Mouse (Mus musculus) heart, adult 2 months (tissue): ENCODE results near the gene Kdm2a. TPM values are rescaled to one million over a fixed set of nuclear protein-coding genes. Genes with fewer than 3 reads are reported as not detected.
"Not testable (repeated sequence)": the region's sequence is repeated elsewhere in the genome, so short reads cannot be mapped to it uniquely, and the experiment has no call there.

Experiments
- DNase-seq, 2 experiments: peaks; one replicate each; pipeline ENCODE4 v3.0.0; 2021
- H3K27ac ChIP-seq: fragments of 200-600 bp; 2 replicates; pipeline ENCODE4 v1.8.1; 2022
- H3K27me3 ChIP-seq: fragments of 200-500 bp; 2 replicates; pipeline ENCODE4 v1.6.1; 2012; ENCODE audit warnings: mild to moderate bottlenecking, low read length, inconsistent platforms, mixed read lengths; ENCODE audit not compliant: control insufficient read depth, insufficient read depth
- H3K36me3 ChIP-seq: fragments of 200-500 bp; 2 replicates; pipeline ENCODE4 v1.6.1; 2012; ENCODE audit warnings: low read length, inconsistent platforms; ENCODE audit not compliant: control insufficient read depth, insufficient read depth
- H3K4me1 ChIP-seq: fragments of 200-500 bp; 2 replicates; pipeline ENCODE4 v1.6.1; 2011; ENCODE audit warnings: low read length; ENCODE audit not compliant: control insufficient read depth, insufficient read depth
- H3K4me3 ChIP-seq: fragments of 200-600 bp; 2 replicates; pipeline ENCODE4 v1.8.1; 2022
- H3K79me2 ChIP-seq: fragments of 200-500 bp; replicated peaks from 2 replicates; pipeline ENCODE4 v1.6.1; 2012; ENCODE audit warnings: mild to moderate bottlenecking, inconsistent platforms, low read length, moderate library complexity, mixed read lengths; ENCODE audit not compliant: control insufficient read depth, insufficient read depth
- H3K9ac ChIP-seq: fragments of 200-500 bp; 2 replicates; pipeline ENCODE4 v1.6.1; 2012; ENCODE audit warnings: low read depth, mild to moderate bottlenecking, control low read depth, inconsistent platforms, low read length, mixed read lengths
- CTCF ChIP-seq: fragments of 200-600 bp; IDR thresholded peaks from 2 replicates; pipeline ENCODE4 v1.8.1; 2022; ENCODE audit warnings: antibody characterized with exemption, mild to moderate bottlenecking, moderate library complexity
- EP300 ChIP-seq: fragments of 200-500 bp; IDR thresholded peaks from 2 replicates; pipeline ENCODE4 v1.6.1; 2011; ENCODE audit warnings: low read depth, low read length, control low read depth; ENCODE audit not compliant: insufficient read depth
- POLR2A ChIP-seq: fragments of 200-500 bp; IDR thresholded peaks from 2 replicates; pipeline ENCODE4 v1.6.1; 2011; ENCODE audit warnings: mild to moderate bottlenecking, low read depth, low read length, control low read depth; ENCODE audit not compliant: insufficient read depth
- WGBS: fragments of 180-500 bp; shearing (Covaris S2); methylation state at CpG from one replicate; pipeline ENCODE4 v1.1.7; 2018; 5-methylcytosine and 5-hydroxymethylcytosine counted together
- intact Hi-C: fragments of 180-260 bp; cut with DNase I; formaldehyde crosslinking; loops from one replicate; pipeline ENCODE4 v1.15.1; 2025
- polyA plus RNA-seq: library from polyadenylated mRNA; depleted of rRNA; stranded (reverse); fragments of >200 nt; gene quantifications from 2 replicates; pipeline ENCODE4 v1.2.3, GENCODE M21; 2012
- total RNA-seq, 2 experiments: library from RNA; stranded (reverse); gene quantifications; 2 replicates each; pipeline ENCODE4 v1.2.3; 2021

Gene Kdm2a
- total and polyA plus RNA-seq, 3 experiments = 36.4 to 49.7 (median 38.6) TPM

DNA sequence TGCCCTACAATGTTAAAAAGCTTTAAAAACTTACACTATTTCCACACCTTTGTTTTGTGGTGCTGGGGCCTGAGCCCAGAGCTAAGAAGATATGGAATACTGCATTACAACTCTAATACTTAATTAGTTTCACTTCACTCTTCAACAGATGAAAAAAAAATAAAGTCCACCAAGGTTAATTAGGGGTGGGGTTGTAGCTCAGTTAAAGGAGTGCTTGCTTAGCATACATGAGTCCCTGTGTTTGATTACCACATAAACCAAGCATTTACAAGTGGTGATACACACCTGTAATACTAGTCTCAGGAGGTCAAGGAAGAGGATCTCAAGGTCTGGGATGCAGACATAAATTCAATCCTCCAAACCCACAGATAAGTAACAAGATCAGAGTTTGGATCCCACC lies 10.8 kb downstream of the Kdm2a start:
- TF ChIP-seq EP300 = no peak
- TF ChIP-seq CTCF = no peak
- no peak for TF ChIP-seq POLR2A

DNA sequence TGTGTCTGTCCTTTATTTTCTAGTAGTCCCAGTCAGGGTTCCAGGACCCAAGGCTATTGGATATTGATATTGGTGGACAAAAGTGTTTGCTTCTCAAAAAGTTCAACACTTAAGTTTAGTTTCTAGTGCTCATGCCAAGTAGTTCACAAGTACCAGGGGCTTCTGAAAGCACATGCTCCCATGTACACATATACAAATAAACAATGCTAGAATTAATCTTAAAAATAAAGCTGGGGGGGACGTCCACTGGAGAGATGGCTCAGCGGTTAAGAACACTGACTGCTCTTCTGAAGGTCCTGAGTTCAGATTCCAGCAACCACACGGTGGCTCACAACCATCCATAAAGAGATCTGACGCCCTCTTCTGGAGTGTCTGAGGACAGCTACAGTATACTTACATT lies 13.1 kb downstream of the Kdm2a start:
- no peaks in the 10 kb centered on the region; the same call in none of the 2 replicates for H3K4me1 ChIP-seq
- intact Hi-C loops = no loop called here
- WGBS = 82% methylated on average over 4 of the region's 4 CpGs
- no peak overlapping the region for H3K9ac ChIP-seq
- peaks cover 2% of the 10 kb centered on the region for H3K79me2 ChIP-seq
- no peak overlapping the region for H3K4me3 ChIP-seq
- H3K27ac ChIP-seq = no peak overlapping the region
- no peak for TF ChIP-seq POLR2A
- no peak for DNase-seq
- H3K36me3 ChIP-seq = peaks cover 18% of the 10 kb centered on the region
- no peaks in the 10 kb centered on the region for H3K27me3 ChIP-seq

More for the DNA sequence above, 10.8 kb downstream of the Kdm2a start:
- intact Hi-C loops = no loop called here
- H3K4me3 ChIP-seq = no peak overlapping the region
- peaks cover 23% of the 10 kb centered on the region for H3K36me3 ChIP-seq
- H3K4me1 ChIP-seq = peaks cover 2% of the 10 kb centered on the region
- no peak overlapping the region for H3K9ac ChIP-seq
- DNase-seq = no peak
- no peak overlapping the region for H3K27ac ChIP-seq
- H3K27me3 ChIP-seq = no peaks in the 10 kb centered on the region
- H3K79me2 ChIP-seq = peaks cover 2% of the 10 kb centered on the region

DNA sequence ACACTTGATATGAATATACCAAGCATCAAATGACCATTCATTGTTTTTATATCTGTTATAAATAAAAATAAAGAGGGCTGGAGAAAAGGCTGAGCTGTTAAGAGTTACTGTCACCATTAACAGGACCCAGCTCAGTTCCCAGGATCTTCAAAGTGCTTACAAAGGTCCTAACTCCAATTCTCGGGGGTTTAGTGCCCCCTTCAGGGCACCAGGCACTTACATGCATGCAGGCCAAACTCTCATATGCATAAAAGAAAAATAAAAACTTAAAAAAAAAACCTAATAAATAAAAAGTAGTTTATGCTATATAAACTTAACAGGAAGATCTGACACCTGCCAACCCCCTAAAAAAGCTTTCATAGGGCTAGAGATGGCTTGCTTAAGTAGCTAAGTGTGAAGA lies 13.8 kb downstream of the Kdm2a start:
- peaks cover 2% of the 10 kb centered on the region for H3K79me2 ChIP-seq
- H3K27me3 ChIP-seq = no peaks in the 10 kb centered on the region
- H3K9ac ChIP-seq = no peak overlapping the region
- no peak for DNase-seq
- H3K27ac ChIP-seq = no peak overlapping the region
- TF ChIP-seq CTCF (peak; percentile 48), POLR2A (no peak)
- no peaks in the 10 kb centered on the region; the same call in none of the 2 replicates for H3K4me1 ChIP-seq
- H3K4me3 ChIP-seq = no peak overlapping the region
- intact Hi-C loops = no loop called here
- H3K36me3 ChIP-seq = peaks cover 15% of the 10 kb centered on the region
- 39% methylated on average over 1 of the region's 1 CpGs for WGBS

DNA sequence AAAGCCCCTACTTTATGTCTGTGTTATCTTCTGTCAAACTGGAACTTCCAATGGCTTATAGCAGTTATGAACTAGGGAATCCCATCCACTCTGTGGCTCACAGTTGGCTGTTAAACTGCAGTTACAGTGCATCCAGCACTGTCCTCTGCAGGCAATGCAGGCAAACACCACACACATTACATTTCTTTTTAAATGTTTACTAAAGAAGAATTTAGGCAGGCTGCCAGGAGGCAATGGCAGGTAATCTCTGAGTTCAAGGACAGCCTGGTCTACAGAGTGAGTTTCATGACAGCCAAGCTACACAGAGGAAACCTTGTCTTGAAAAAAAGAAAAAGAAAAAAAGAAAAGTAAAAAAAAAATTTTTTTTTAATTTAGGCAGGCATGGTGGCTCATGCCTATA lies 14.8 kb downstream of the Kdm2a start:
- H3K27me3 ChIP-seq = no peaks in the 10 kb centered on the region
- DNase-seq = no peak
- H3K79me2 ChIP-seq = peaks cover 2% of the 10 kb centered on the region
- intact Hi-C loops = no loop called here
- no peak overlapping the region for H3K4me3 ChIP-seq
- H3K9ac ChIP-seq = no peak overlapping the region
- H3K27ac ChIP-seq = no peak overlapping the region
- no peak for TF ChIP-seq EP300
- TF ChIP-seq POLR2A = no peak
- no peak for TF ChIP-seq CTCF
- H3K4me1 ChIP-seq = no peaks in the 10 kb centered on the region; the same call in none of the 2 replicates
- peaks cover 12% of the 10 kb centered on the region for H3K36me3 ChIP-seq

DNA sequence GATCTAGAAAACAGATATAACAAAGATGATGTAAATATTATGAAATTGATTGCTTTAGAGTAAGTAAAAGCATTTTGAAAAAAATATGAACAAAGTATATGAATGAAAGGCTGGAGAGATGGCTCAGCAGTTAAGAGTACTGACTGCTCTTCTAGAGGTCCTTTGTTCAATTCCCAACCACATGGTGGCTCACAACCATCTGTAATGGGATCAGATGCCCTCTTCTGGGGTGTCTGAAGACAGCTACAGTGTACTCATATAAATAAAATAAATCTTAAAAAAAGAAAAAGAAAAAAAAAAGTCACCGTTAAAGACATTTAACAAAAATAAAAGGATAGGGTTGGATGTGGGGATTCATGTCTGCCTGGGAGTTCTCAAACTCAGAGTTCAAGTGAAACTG lies 15.8 kb downstream of the Kdm2a start:
- H3K27ac ChIP-seq, H3K27me3 ChIP-seq, H3K4me1 ChIP-seq, intact Hi-C loops, H3K79me2 ChIP-seq, DNase-seq, H3K36me3 ChIP-seq, H3K4me3 ChIP-seq, H3K9ac ChIP-seq: not testable (repeated sequence)
- TF ChIP-seq CTCF = peak; percentile 40
- WGBS = 86% methylated on average over 1 of the region's 1 CpGs

DNA sequence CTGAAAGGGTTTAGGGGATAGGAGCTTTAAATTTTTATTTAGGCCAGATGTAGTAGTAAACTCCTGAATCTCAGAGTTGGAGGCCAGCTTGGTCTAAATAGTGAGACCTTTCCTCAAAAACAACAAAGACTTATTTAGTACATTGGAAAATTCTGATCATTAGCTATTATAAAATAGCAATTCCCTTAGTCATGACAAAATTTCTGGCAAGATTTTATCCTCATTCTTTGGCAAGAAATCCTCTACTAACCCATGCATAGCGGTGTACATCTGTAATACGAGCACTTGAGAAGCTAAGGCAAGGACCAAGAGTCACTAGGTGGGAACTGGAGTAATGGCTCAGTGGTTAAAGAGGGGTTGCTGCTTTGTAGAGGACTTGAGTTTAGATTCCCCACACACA lies 27.4 kb downstream of the Kdm2a start:
- Histone ChIP-seq H3K9ac (no peak overlapping the region), H3K4me1 (peaks cover 1% of the 10 kb centered on the region), H3K27ac (no peak overlapping the region), H3K79me2 (peaks cover 3% of the 10 kb centered on the region; the same call in 1 of the 2 replicates), H3K4me3 (no peak overlapping the region), H3K27me3 (no peaks in the 10 kb centered on the region), H3K36me3 (peaks cover 16% of the 10 kb centered on the region)
- no peak for TF ChIP-seq EP300
- DNase-seq = no peak
- intact Hi-C loops = no loop called here
- WGBS = 54% methylated on average over 2 of the region's 2 CpGs

DNA sequence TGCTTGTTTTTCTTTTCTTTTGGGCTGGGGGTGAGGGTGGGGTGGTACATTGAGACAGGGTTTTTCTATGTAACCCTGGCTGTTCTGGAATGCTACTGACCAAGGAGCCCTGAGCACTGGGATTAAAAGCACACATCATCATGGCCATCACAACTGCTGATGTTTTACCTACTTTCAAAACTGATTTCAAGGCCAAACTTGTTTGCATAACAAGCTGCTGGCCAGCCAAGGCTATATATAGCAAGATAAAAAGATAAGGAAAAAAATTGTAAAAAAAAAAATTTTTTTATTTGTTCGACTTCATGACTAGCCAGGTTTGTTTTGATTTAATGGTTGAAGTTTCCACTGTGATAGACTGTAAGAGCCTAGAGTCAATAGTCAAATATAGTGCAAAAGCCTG lies 27.8 kb downstream of the Kdm2a start:
- 30% methylated on average over 1 of the region's 1 CpGs for WGBS
- no peak for TF ChIP-seq EP300
- no peak for TF ChIP-seq POLR2A
- TF ChIP-seq CTCF = no peak
- no peak for DNase-seq
- Histone ChIP-seq H3K36me3 (peaks cover 14% of the 10 kb centered on the region), H3K27ac (no peak overlapping the region), H3K79me2 (peaks cover 3% of the 10 kb centered on the region; the same call in 1 of the 2 replicates), H3K27me3 (no peaks in the 10 kb centered on the region), H3K4me3 (no peak overlapping the region), H3K9ac (no peak overlapping the region), H3K4me1 (peaks cover 1% of the 10 kb centered on the region)
- intact Hi-C loops = no loop called here
